Mouse (Mus musculus): ENCODE measurements at regions not wholly inside any gene's neighbourhood (a gene's known extent, or its start where the extent isn't known, plus 50 kb on each side); places are given as distances from the start of the nearest gene placed in this dataset.

DNA sequence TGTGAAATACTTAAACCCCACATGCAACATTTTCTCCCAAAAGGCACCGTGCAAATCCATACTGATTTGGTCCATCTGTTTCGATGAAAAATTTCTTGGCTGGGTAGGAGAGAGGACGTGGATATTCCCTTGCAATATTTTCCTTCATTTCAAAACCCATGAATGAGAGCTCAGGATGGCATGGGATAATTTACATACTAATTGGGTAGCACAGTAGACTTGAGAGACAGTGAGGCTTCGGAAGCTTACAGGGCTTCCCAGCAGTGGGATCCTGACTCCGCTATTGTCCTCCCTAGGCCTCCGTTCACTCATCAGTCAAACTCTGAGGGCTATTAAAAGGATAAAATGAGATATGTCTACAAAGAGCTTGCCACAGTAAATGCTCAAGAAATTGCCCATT, 59.8 kb downstream of the Sox3 start:
- ATAC-seq (no peak), DNase-seq (ENCODE audit: low spot score) (no peak)
- 63% methylated on average over 6 of the region's 6 CpGs for WGBS
- H3K27me3 ChIP-seq (ENCODE audit: insufficient read depth, low read length) = no peaks in the 10 kb centered on the region
- no peak overlapping the region for H3K4me2 ChIP-seq (ENCODE audit: low read depth, low read length)
- no peak overlapping the region for H3K9ac ChIP-seq (replicated peaks; ENCODE audit: low read length)
- no peaks in the 10 kb centered on the region for H3K4me1 ChIP-seq (ENCODE audit: insufficient read depth, low read length)
- TF ChIP-seq CTCF (IDR thresholded peaks at IDR 0.05; ENCODE audit: low read depth) = no peak
- H3K36me3 ChIP-seq (ENCODE audit: insufficient read depth, low read length) = no peaks in the 10 kb centered on the region
- no peaks in the 10 kb centered on the region for H3K9me3 ChIP-seq (ENCODE audit: low read length)
- no peak overlapping the region for H3K27ac ChIP-seq
- no peak overlapping the region for H3K4me3 ChIP-seq (ENCODE audit: low read length)

GRCm38 (mm10) chrX:60831330-60832027, 61.8 kb downstream of the Sox3 start:
- no peaks in the 10 kb centered on the region for H3K36me3 ChIP-seq (ENCODE audit: insufficient read depth, low read length)
- ATAC-seq = no peak
- peak; percentile 23 for DNase-seq (ENCODE audit: low spot score)
- no peaks in the 10 kb centered on the region for H3K27me3 ChIP-seq (ENCODE audit: insufficient read depth, low read length)
- no peak overlapping the region for H3K27ac ChIP-seq
- H3K4me3 ChIP-seq (ENCODE audit: low read length) = no peak overlapping the region
- WGBS = 33% methylated on average over 22 of the region's 22 CpGs
- H3K4me1 ChIP-seq (ENCODE audit: insufficient read depth, low read length) = no peaks in the 10 kb centered on the region
- TF ChIP-seq CTCF (IDR thresholded peaks at IDR 0.05; ENCODE audit: low read depth) = no peak
- no peaks in the 10 kb centered on the region for H3K9me3 ChIP-seq (ENCODE audit: low read length)
- H3K4me2 ChIP-seq (ENCODE audit: low read depth, low read length) = no peak overlapping the region
- H3K9ac ChIP-seq (replicated peaks; ENCODE audit: low read length) = no peak overlapping the region

GRCm38 (mm10) chrX:60825181-60826080, 67.8 kb downstream of the Sox3 start:
- Histone ChIP-seq H3K27ac (no peak overlapping the region), H3K9ac (replicated peaks; ENCODE audit: low read length) (no peak overlapping the region), H3K9me3 (ENCODE audit: low read length) (no peaks in the 10 kb centered on the region), H3K36me3 (ENCODE audit: insufficient read depth, low read length) (no peaks in the 10 kb centered on the region), H3K27me3 (ENCODE audit: insufficient read depth, low read length) (no peaks in the 10 kb centered on the region), H3K4me1 (ENCODE audit: insufficient read depth, low read length) (no peaks in the 10 kb centered on the region), H3K4me2 (ENCODE audit: low read depth, low read length) (no peak overlapping the region), H3K4me3 (ENCODE audit: low read length) (no peak overlapping the region)
- WGBS = 43% methylated on average over 9 of the region's 9 CpGs
- DNase-seq (ENCODE audit: low spot score) (peak; percentile 57), ATAC-seq (peak; percentile 95)
- TF ChIP-seq CTCF (IDR thresholded peaks at IDR 0.05; ENCODE audit: low read depth) = peak; percentile 22; the same call in 1 of the 2 replicates

DNA sequence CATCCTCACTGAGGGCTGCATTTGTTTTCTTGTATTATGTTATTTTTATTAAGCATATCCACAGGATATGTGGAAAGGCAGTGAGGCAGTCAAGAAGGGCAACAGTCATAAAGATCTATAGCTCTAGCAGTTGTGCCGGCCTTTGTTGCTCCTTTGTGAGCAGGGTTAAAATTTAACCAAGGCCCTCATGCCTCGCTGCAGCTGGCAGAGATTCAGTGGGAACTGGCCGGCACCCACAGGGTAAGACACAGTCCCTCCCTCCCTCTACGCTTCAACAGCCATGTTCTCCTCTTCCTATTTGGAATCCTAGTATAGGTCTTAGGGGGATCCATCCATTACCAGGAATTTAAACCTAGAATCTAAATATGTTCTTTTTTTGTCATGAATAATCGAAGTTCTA, 94.7 kb downstream of the Sox3 start:
- Histone ChIP-seq H3K4me2 (ENCODE audit: low read depth, low read length) (no peak overlapping the region), H3K9ac (replicated peaks; ENCODE audit: low read length) (no peak overlapping the region), H3K36me3 (ENCODE audit: insufficient read depth, low read length) (no peaks in the 10 kb centered on the region), H3K4me3 (ENCODE audit: low read length) (no peak overlapping the region), H3K27ac (no peak overlapping the region), H3K9me3 (ENCODE audit: low read length) (no peaks in the 10 kb centered on the region), H3K4me1 (ENCODE audit: insufficient read depth, low read length) (no peaks in the 10 kb centered on the region), H3K27me3 (ENCODE audit: insufficient read depth, low read length) (no peaks in the 10 kb centered on the region)
- no peak for DNase-seq (ENCODE audit: low spot score)
- 55% methylated on average over 5 of the region's 5 CpGs for WGBS
- no peak for TF ChIP-seq CTCF (IDR thresholded peaks at IDR 0.05; ENCODE audit: low read depth)
- no peak for ATAC-seq

- H3K9ac ChIP-seq (replicated peaks; ENCODE audit: low read length) = no peak overlapping the region
- 46% methylated on average over 5 of the region's 5 CpGs for WGBS
- ATAC-seq = no peak
These were observed 112.5 kb downstream of the Sox3 start for GRCm38 (mm10) chrX:60780766-60781165.

GRCm38 (mm10) chrX:60780161-60780560, 113.1 kb downstream of the Sox3 start:
- 44% methylated on average over 2 of the region's 2 CpGs for WGBS
- no peak for ATAC-seq
- Histone ChIP-seq H3K27ac (no peak overlapping the region), H3K9ac (replicated peaks; ENCODE audit: low read length) (no peak overlapping the region), H3K9me3 (ENCODE audit: low read length) (no peaks in the 10 kb centered on the region), H3K4me3 (ENCODE audit: low read length) (no peak overlapping the region), H3K36me3 (ENCODE audit: insufficient read depth, low read length) (no peaks in the 10 kb centered on the region), H3K4me2 (ENCODE audit: low read depth, low read length) (no peak overlapping the region), H3K27me3 (ENCODE audit: insufficient read depth, low read length) (no peaks in the 10 kb centered on the region), H3K4me1 (ENCODE audit: insufficient read depth, low read length) (no peaks in the 10 kb centered on the region)
- DNase-seq (ENCODE audit: low spot score) = peak; percentile 53
- no peak for TF ChIP-seq CTCF (IDR thresholded peaks at IDR 0.05; ENCODE audit: low read depth)

More at GRCm38 (mm10) chrX:60780766-60781165, 112.5 kb downstream of the Sox3 start:
- Histone ChIP-seq H3K9me3 (ENCODE audit: low read length) (no peaks in the 10 kb centered on the region), H3K36me3 (ENCODE audit: insufficient read depth, low read length) (no peaks in the 10 kb centered on the region), H3K4me1 (ENCODE audit: insufficient read depth, low read length) (no peaks in the 10 kb centered on the region), H3K4me3 (ENCODE audit: low read length) (no peak overlapping the region), H3K27ac (no peak overlapping the region), H3K27me3 (ENCODE audit: insufficient read depth, low read length) (no peaks in the 10 kb centered on the region), H3K4me2 (ENCODE audit: low read depth, low read length) (no peak overlapping the region)
- DNase-seq (ENCODE audit: low spot score) = no peak
- TF ChIP-seq CTCF (IDR thresholded peaks at IDR 0.05; ENCODE audit: low read depth) = no peak

Data from hindbrain, postnatal 0 days (tissue).